Mouse (Mus musculus) embryonic facial prominence, embryonic 13.5 days (tissue): ENCODE results near the gene Ptprcap. TPM values are rescaled to one million over a fixed set of nuclear protein-coding genes. Genes with fewer than 3 reads are reported as not detected.
A peak's percentile ranks its signal among the peaks of the same experiment; 100 is the strongest.

Experiments used
- ATAC-seq: fragments of 200-750 bp; cut with Nextera tagmentation; 2 replicates; pipeline ENCODE4 v1.8.0; 2017; ENCODE audit warnings: low read depth; ENCODE audit not compliant: insufficient number of reproducible peaks, insufficient read depth, low FRiP score, low TSS enrichment
- H3K27ac ChIP-seq: fragments of 300-500 bp; sonication (generic); 2 replicates; pipeline ENCODE4 v1.5.1; 2015; ENCODE audit warnings: moderate library complexity, mild to moderate bottlenecking, inconsistent platforms
- H3K27me3 ChIP-seq: fragments of 300-500 bp; sonication (generic); 2 replicates; pipeline ENCODE4 v1.6.1; 2015; ENCODE audit warnings: mild to moderate bottlenecking, inconsistent platforms
- H3K36me3 ChIP-seq: fragments of 300-500 bp; sonication (generic); 2 replicates; pipeline ENCODE4 v1.6.1; 2015; ENCODE audit warnings: mild to moderate bottlenecking, inconsistent platforms
- H3K4me1 ChIP-seq: fragments of 300-500 bp; sonication (generic); 2 replicates; pipeline ENCODE4 v1.6.1; 2015; ENCODE audit warnings: inconsistent platforms
- H3K4me2 ChIP-seq: fragments of 300-500 bp; sonication (generic); 2 replicates; pipeline ENCODE4 v1.6.1; 2015; ENCODE audit warnings: moderate library complexity, mild to moderate bottlenecking, inconsistent platforms
- H3K4me3 ChIP-seq: fragments of 300-500 bp; sonication (generic); 2 replicates; pipeline ENCODE4 v1.5.1; 2015; ENCODE audit warnings: mild to moderate bottlenecking, inconsistent platforms
- H3K9ac ChIP-seq: fragments of 300-500 bp; sonication (generic); 2 replicates; pipeline ENCODE4 v1.6.1; 2015; ENCODE audit warnings: mild to moderate bottlenecking, inconsistent platforms
- H3K9me3 ChIP-seq: fragments of 300-500 bp; sonication (generic); 2 replicates; pipeline ENCODE4 v1.6.1; 2016; ENCODE audit warnings: inconsistent platforms
- WGBS: fragments of 180-500 bp; shearing (Covaris S2); methylation state at CpG from one replicate; pipeline ENCODE4 v1.1.7; 2015; ENCODE audit warnings: mixed read lengths; 5-methylcytosine and 5-hydroxymethylcytosine counted together
- polyA plus RNA-seq: library from polyadenylated mRNA; unstranded; fragments of >200 nt; fragmentation: Nextera tagmentation; extraction: Ambion mirVana; gene quantifications from 2 replicates; pipeline ENCODE4 v1.2.1, GENCODE M21; 2015

Ptprcap gene
- polyA plus RNA-seq, 1 experiment from 2014 or later = 3.0 TPM

DNA sequence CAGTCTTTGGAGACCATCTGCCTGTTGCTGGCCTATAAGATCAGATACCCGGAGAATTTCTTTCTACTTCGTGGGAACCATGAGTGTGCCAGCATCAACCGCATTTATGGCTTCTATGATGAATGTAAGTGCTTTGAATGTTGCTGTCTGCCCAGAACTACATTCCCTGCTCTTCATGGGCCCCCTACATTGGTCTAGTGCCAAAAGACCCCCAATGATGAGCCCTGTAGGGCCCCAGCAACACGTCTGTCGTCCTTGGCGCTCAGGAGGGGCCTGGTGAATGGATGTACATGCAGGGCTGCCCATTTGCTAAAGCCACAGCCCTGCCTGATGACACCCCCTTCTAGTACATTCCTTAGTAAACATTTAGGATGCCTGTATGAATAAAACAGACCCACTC, 39.7 kb downstream of the Ptprcap start:
- peaks cover 51% of the 10 kb centered on the region for H3K36me3 ChIP-seq
- no peaks in the 10 kb centered on the region for H3K9me3 ChIP-seq
- ATAC-seq = no peak
- H3K4me2 ChIP-seq = peak overlapping the region; percentile 95
- H3K9ac ChIP-seq = peak overlapping the region; percentile 99
- peak overlapping the region; percentile 89 for H3K4me3 ChIP-seq
- peak overlapping the region; percentile 93; the same call in 1 of the 2 replicates for H3K27ac ChIP-seq
- peaks cover 39% of the 10 kb centered on the region for H3K4me1 ChIP-seq
- WGBS = 60% methylated on average over 6 of the region's 6 CpGs
- H3K27me3 ChIP-seq = no peaks in the 10 kb centered on the region

- no peaks in the 10 kb centered on the region for H3K9me3 ChIP-seq
- H3K36me3 ChIP-seq = peaks cover 61% of the 10 kb centered on the region
- H3K4me2 ChIP-seq = peak overlapping the region; percentile 95; the same call in 1 of the 2 replicates
- no peak overlapping the region for H3K4me3 ChIP-seq
- no peaks in the 10 kb centered on the region for H3K27me3 ChIP-seq
- ATAC-seq = no peak
- H3K9ac ChIP-seq = 0 out of 2 replicates have a peak overlapping the region, but pooled peaks have one; percentile 99
- peaks cover 39% of the 10 kb centered on the region for H3K4me1 ChIP-seq
- H3K27ac ChIP-seq = no peak overlapping the region
- WGBS = 88% methylated on average over 8 of the region's 8 CpGs
Measured at GRCm38 (mm10) chr19:4194021-4194724, 40.8 kb downstream of the Ptprcap start.

DNA sequence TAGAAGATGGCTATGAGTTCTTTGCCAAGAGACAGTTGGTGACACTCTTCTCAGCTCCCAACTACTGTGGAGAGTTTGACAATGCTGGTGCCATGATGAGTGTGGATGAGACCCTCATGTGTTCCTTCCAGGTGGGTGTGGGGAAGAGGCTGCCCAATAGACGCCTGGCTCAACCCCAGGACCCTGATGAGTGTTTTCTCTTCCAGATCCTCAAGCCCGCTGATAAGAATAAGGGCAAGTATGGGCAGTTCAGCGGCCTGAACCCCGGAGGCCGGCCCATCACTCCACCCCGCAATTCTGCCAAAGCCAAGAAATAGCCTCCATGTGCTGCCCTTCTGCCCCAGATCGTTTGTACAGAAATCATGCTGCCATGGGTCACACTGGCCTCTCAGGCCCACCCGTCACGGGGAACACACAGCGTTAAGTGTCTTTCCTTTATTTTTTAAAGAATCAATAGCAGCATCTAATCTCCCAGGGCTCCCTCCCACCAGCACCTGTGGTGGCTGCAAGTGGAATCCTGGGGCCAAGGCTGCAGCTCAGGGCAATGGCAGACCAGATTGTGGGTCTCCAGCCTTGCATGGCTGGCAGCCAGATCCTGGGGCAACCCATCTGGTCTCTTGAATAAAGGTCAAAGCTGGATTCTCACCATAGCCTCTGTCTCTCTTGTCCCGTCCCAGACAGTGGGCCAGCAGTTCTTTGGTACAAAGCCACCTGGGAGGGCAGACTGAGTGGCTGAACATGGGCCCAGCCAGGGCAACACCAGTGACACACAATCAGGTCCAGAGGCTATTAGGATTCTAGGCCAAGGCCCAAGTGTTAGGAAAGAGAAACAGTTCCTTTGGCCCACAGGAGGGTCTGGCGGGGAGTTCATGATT, 41.6 kb downstream of the Ptprcap start:
- Histone ChIP-seq H3K9me3 (no peaks in the 10 kb centered on the region), H3K27ac (no peak overlapping the region), H3K27me3 (no peaks in the 10 kb centered on the region), H3K4me2 (no peak overlapping the region), H3K36me3 (peaks cover 70% of the 10 kb centered on the region), H3K9ac (0 out of 2 replicates have a peak overlapping the region, but pooled peaks have one; percentile 12), H3K4me3 (no peak overlapping the region), H3K4me1 (peaks cover 41% of the 10 kb centered on the region)
- WGBS = 82% methylated on average over 12 of the region's 12 CpGs
- no peak for ATAC-seq

DNA sequence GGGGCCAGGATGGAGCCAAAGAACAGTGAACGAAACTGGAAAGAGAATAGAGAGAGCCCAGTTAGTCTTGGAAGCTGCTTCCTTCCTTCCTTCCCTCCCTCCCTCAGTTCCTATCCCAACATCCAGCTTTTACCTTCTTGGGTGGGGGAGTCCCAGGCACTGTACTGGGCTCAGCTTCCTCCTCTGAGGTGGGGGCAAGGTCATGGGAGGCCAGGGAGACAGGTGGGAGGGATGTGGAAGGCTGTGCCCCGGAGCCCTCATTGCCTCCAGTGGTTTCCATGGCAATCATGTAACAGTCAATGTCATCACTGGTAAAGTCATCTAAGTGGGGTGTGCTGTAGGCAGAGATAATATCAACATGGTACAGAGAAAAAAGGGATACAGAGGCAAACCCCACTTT, 42.6 kb downstream of the Ptprcap start:
- Histone ChIP-seq H3K4me1 (peaks cover 46% of the 10 kb centered on the region), H3K9ac (no peak overlapping the region), H3K4me3 (no peak overlapping the region), H3K36me3 (peaks cover 73% of the 10 kb centered on the region), H3K27ac (0 out of 2 replicates have a peak overlapping the region, but pooled peaks have one; percentile 16), H3K4me2 (no peak overlapping the region), H3K27me3 (no peaks in the 10 kb centered on the region), H3K9me3 (no peaks in the 10 kb centered on the region)
- 62% methylated on average over 2 of the region's 2 CpGs for WGBS
- no peak for ATAC-seq

- Histone ChIP-seq H3K27ac (0 out of 2 replicates have a peak overlapping the region, but pooled peaks have one; percentile 16), H3K36me3 (peaks cover 73% of the 10 kb centered on the region), H3K4me3 (no peak overlapping the region), H3K4me1 (peaks cover 41% of the 10 kb centered on the region), H3K9me3 (no peaks in the 10 kb centered on the region), H3K27me3 (no peaks in the 10 kb centered on the region), H3K9ac (no peak overlapping the region), H3K4me2 (no peak overlapping the region)
- WGBS = 20% methylated on average over 5 of the region's 5 CpGs
- ATAC-seq = no peak
Measured at GRCm38 (mm10) chr19:4196548-4196947, 43.1 kb downstream of the Ptprcap start.

DNA sequence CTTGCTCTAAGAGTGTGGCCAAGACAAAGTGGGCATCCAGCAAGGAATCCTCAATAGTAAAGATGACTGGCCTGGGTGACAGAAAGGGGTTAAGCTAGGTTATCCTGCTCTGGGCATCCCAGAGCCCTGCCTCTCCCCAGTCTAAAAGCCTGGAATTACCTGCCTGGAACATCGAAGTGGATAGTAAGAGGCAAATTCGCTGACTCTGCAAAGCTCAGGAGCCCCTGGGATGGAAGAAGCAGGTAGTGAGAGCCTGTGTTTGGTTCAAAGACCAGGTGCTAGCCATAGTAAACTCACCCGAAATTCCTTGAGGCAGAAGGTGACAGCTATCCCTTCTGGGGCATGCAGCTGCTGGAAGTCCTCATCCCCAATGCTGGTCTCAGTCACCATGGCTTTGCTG, 43.8 kb downstream of the Ptprcap start:
- H3K27ac ChIP-seq = no peak overlapping the region
- no peak overlapping the region for H3K4me2 ChIP-seq
- WGBS = 71% methylated on average over 3 of the region's 3 CpGs
- H3K36me3 ChIP-seq = peaks cover 73% of the 10 kb centered on the region
- no peak overlapping the region for H3K4me3 ChIP-seq
- ATAC-seq = no peak
- H3K9ac ChIP-seq = no peak overlapping the region
- H3K9me3 ChIP-seq = no peaks in the 10 kb centered on the region
- H3K27me3 ChIP-seq = no peaks in the 10 kb centered on the region
- peaks cover 45% of the 10 kb centered on the region for H3K4me1 ChIP-seq

DNA sequence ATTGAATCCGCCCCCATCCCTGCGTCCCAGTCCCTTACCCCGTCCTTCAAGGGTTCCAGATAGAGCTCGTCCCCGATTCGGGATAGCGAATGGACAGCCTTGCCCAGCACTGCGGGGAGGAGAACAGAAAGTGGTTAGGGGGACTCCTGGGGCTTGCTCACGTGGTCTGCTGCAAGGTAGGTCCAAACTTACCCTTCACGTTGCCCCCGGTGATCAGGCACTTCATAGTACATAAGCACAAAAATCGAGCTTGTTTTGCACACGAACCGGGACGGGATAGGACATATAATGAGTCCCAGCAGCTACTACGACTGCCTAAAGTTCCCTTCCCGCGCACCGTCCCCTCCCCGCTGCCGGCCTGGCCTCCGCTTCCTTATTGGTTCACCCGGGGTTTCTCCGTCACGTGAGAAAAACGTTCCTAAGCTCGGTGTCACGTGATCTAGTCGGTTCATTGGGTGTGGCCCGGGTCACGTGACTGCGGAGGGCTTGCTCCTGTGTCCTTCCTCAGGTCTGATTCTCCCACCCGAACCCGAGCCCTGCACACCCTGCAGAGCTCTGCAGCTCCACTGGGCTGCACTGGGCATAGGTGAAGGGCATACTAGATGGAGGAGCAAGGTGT, 48.0 kb downstream of the Ptprcap start, which contains the start of gene Rad9a:
Gene Rad9a, minus strand, starts transcription at position 372 of the 619 bp plus-strand sequence.
- Histone ChIP-seq H3K9me3 (no peaks in the 10 kb centered on the region), H3K9ac (peak within 1 kb of the TSS; percentile 87), H3K4me2 (peak within 1 kb of the TSS; percentile 96), H3K27me3 (peaks cover 12% of the 10 kb centered on the region), H3K4me1 (peaks cover 26% of the 10 kb centered on the region), H3K27ac (peak within 1 kb of the TSS; percentile 78), H3K36me3 (peaks cover 40% of the 10 kb centered on the region), H3K4me3 (peak within 1 kb of the TSS; percentile 75)
- ATAC-seq = peak; percentile 78
- under 1% methylated on average over 34 of the region's 34 CpGs for WGBS

GRCm38 (mm10) chr19:4202149-4202548, 48.7 kb downstream of the Ptprcap start:
- peaks cover 12% of the 10 kb centered on the region for H3K27me3 ChIP-seq
- peaks cover 26% of the 10 kb centered on the region for H3K4me1 ChIP-seq
- H3K9me3 ChIP-seq = no peaks in the 10 kb centered on the region
- WGBS = 17% methylated on average over 7 of the region's 7 CpGs
- H3K36me3 ChIP-seq = peaks cover 33% of the 10 kb centered on the region
- H3K4me3 ChIP-seq = peak overlapping the region; percentile 75
- peak overlapping the region; percentile 73; the same call in 1 of the 2 replicates for H3K27ac ChIP-seq
- ATAC-seq = no peak
- peak overlapping the region; percentile 87 for H3K9ac ChIP-seq
- peak overlapping the region; percentile 96 for H3K4me2 ChIP-seq

GRCm38 (mm10) chr19:4203148-4203547, 49.7 kb downstream of the Ptprcap start:
- Histone ChIP-seq H3K9me3 (no peaks in the 10 kb centered on the region), H3K36me3 (peaks cover 23% of the 10 kb centered on the region), H3K4me2 (no peak overlapping the region), H3K4me1 (peaks cover 26% of the 10 kb centered on the region), H3K4me3 (no peak overlapping the region), H3K27ac (no peak overlapping the region), H3K9ac (no peak overlapping the region), H3K27me3 (peaks cover 12% of the 10 kb centered on the region)
- WGBS = 69% methylated on average over 3 of the region's 3 CpGs
- ATAC-seq = no peak

- peaks cover 16% of the 10 kb centered on the region for H3K36me3 ChIP-seq
- WGBS = 58% methylated on average over 13 of the region's 13 CpGs
- no peak overlapping the region for H3K4me3 ChIP-seq
- 0 out of 2 replicates have a peak overlapping the region, but pooled peaks have one; percentile 21 for H3K9ac ChIP-seq
- no peaks in the 10 kb centered on the region for H3K9me3 ChIP-seq
- ATAC-seq = no peak
- peaks cover 12% of the 10 kb centered on the region for H3K27me3 ChIP-seq
- H3K27ac ChIP-seq = no peak overlapping the region
- H3K4me2 ChIP-seq = no peak overlapping the region
- H3K4me1 ChIP-seq = peaks cover 26% of the 10 kb centered on the region
Measured at GRCm38 (mm10) chr19:4203604-4204326, 50.4 kb downstream of the Ptprcap start.

- Histone ChIP-seq H3K9ac (no peak overlapping the region), H3K27me3 (peaks cover 12% of the 10 kb centered on the region), H3K4me3 (no peak overlapping the region), H3K27ac (no peak overlapping the region), H3K4me2 (no peak overlapping the region), H3K4me1 (peaks cover 24% of the 10 kb centered on the region), H3K9me3 (no peaks in the 10 kb centered on the region), H3K36me3 (0 out of 2 replicates have a peak, but pooled peaks cover 5% of the 10 kb centered on the region)
- WGBS = 63% methylated on average over 3 of the region's 4 CpGs
- no peak for ATAC-seq
Measured at GRCm38 (mm10) chr19:4204889-4205288, 51.5 kb downstream of the Ptprcap start.
